Mouse (Mus musculus): ENCODE measurements around the gene Tanc1. TPM values are rescaled to one million over a fixed set of nuclear protein-coding genes. Genes with fewer than 3 reads are reported as not detected.

Tanc1 gene
- polyA plus RNA-seq, 1 experiment from 2014 or later: 8.5 TPM

DNA sequence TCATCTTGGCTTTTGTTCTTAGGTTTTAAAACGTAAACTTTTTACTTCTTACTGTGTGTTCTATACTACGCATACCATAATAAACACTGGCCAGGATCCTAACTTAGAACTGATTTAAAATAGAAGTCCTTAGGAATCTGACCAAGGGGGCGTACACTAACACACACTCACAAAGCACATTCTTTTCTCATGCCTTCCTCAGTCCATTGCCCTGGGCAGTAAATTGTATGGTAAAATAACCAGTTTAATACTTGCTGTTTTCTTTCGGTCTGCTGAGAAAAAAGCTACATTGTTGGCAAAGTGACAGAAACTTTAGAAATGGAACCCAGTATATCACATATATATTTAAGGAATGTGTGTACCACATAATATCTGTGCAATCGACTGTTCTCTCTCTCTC is 2.9 kb upstream of the Tanc1 start:
- no peak for TF ChIP-seq CTCF (IDR thresholded peaks at IDR 0.05; ENCODE audit: low read depth)
- WGBS: 58% methylated on average over 5 of the region's 5 CpGs

DNA sequence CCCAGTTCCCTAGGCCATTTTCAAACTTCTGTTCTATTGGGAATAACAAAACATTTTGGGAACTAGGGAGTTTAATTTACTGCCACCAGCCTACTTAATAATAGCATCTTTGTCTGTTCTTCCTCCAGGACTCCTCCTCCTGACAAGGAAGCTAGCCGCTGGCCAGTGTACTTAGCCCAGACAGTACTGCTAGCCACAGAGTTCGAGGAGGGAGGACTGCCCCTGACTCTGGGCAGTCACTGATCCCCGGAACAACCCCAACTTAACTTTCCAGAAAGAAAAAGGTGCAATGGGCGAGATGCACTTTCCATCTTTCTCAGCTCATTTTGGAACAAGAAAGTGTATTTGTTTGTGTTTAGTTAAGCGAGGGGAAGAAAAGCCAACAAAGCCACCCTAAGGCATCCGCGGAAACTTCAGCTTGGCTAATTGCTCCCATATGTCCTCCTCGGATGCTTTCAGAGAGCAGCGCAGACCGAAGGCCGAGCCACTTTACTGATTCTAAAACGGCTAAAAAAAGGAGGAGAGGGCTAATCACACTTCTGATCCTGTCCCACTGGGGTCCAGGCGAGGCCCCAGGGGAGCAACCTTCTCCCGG is 529 bp upstream of the Tanc1 start:
- ATAC-seq: peak; percentile 9
- 4% methylated on average over 14 of the region's 14 CpGs for WGBS
- H3K27ac ChIP-seq (ENCODE audit: low read depth, low read length): peak overlapping the region; percentile 97
- peak overlapping the region; percentile 79 for H3K4me2 ChIP-seq (replicated peaks; ENCODE audit: low read depth)
- no peaks in the 10 kb centered on the region for H3K27me3 ChIP-seq (replicated peaks; ENCODE audit: control insufficient read depth, insufficient read depth, low read length)
- peak overlapping the region; percentile 98 for H3K4me3 ChIP-seq (ENCODE audit: low read depth, low read length)
- no peaks in the 10 kb centered on the region for H3K36me3 ChIP-seq (ENCODE audit: control insufficient read depth, insufficient read depth)
- no peak for TF ChIP-seq CTCF (IDR thresholded peaks at IDR 0.05; ENCODE audit: low read depth)
- H3K9ac ChIP-seq (ENCODE audit: low read depth, low read length): peak overlapping the region; percentile 95
- H3K4me1 ChIP-seq (replicated peaks; ENCODE audit: control insufficient read depth, insufficient read depth, low read length): peaks cover 11% of the 10 kb centered on the region; the same call in 1 of the 2 replicates
- no peaks in the 10 kb centered on the region for H3K9me3 ChIP-seq (ENCODE audit: control insufficient read depth)

More for the DNA sequence above, 2.9 kb upstream of the Tanc1 start:
- Histone ChIP-seq H3K4me3 (ENCODE audit: low read depth, low read length) (no peak overlapping the region), H3K4me2 (replicated peaks; ENCODE audit: low read depth) (no peak overlapping the region), H3K36me3 (ENCODE audit: control insufficient read depth, insufficient read depth) (no peaks in the 10 kb centered on the region), H3K9me3 (ENCODE audit: control insufficient read depth) (no peaks in the 10 kb centered on the region), H3K4me1 (replicated peaks; ENCODE audit: control insufficient read depth, insufficient read depth, low read length) (0 out of 2 replicates have a peak, but pooled peaks cover 6% of the 10 kb centered on the region), H3K9ac (ENCODE audit: low read depth, low read length) (no peak overlapping the region), H3K27me3 (replicated peaks; ENCODE audit: control insufficient read depth, insufficient read depth, low read length) (no peaks in the 10 kb centered on the region), H3K27ac (ENCODE audit: low read depth, low read length) (no peak overlapping the region)
- ATAC-seq: no peak

DNA sequence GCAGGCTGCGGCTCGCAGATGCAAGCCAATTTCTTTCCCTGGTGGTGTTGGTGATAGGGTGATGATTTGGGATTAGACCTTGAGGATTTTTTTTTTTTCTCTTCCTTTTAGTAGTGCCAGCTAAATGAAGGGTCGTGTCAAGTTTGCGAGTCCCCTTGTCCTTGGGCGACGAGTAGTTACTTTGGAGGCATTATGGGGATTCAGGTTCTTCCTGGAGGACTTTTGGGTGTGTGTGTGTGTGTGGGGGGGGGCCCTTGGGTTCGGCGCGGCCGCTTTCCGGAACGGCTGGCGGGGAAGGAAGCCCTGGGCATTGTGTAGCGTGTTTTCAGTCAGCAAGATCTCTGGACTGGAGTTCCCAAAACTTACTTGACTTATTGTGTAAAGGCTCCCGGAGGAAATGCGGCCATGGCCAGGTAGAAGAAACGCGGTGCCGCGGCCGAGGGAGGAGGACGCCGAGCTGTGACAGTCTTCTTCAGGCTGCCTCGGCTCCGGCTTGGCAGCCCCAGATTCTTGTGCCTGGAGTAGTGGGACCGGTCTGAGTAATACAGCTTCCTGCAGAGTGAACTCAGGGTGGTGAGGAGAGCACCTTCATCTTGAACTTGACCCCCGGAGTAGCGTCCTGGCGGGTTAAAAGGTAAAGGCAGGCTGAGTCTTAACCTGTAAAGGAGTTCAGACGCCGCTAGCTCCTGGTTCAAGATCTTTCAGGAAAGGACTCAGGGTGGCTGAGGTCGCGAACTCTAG is 1.1 kb downstream of the Tanc1 start:
- H3K4me3 ChIP-seq (ENCODE audit: low read depth, low read length): peak overlapping the region; percentile 98
- peak overlapping the region; percentile 97 for H3K27ac ChIP-seq (ENCODE audit: low read depth, low read length)
- peak overlapping the region; percentile 79 for H3K4me2 ChIP-seq (replicated peaks; ENCODE audit: low read depth)
- H3K27me3 ChIP-seq (replicated peaks; ENCODE audit: control insufficient read depth, insufficient read depth, low read length): no peaks in the 10 kb centered on the region
- no peak for TF ChIP-seq CTCF (IDR thresholded peaks at IDR 0.05; ENCODE audit: low read depth)
- peak; percentile 10; the same call in 1 of the 2 replicates for ATAC-seq
- H3K4me1 ChIP-seq (replicated peaks; ENCODE audit: control insufficient read depth, insufficient read depth, low read length): peaks cover 11% of the 10 kb centered on the region; the same call in 1 of the 2 replicates
- no peaks in the 10 kb centered on the region for H3K36me3 ChIP-seq (ENCODE audit: control insufficient read depth, insufficient read depth)
- under 1% methylated on average over 33 of the region's 33 CpGs for WGBS
- peak overlapping the region; percentile 95 for H3K9ac ChIP-seq (ENCODE audit: low read depth, low read length)
- H3K9me3 ChIP-seq (ENCODE audit: control insufficient read depth): no peaks in the 10 kb centered on the region

DNA sequence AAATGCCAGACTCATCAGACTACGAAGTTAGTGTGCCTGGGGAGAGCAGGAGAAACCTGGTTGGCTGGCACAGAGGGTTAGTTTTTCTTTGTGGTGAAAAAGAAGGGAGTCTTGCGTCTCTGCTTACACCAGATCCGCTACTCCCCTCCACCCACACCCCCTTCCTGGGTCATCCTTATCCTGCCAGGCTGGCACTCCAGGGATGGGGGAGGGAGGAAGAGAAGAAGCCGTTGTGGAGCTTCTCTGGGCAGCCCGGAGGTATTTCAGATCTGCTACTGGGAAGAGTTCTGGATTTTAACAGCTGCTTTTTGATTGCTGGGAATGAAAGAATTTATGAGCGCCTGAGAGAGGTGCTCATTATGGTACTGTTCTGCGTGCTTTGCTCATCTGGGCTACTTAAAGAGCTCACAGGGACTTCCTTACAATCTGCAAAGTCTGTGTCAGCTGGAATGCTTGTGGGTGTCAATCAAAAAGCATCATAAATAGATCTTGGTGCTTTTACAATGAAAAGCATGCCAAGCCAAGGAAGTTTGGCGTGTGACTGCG is 1.7 kb downstream of the Tanc1 start:
- ATAC-seq: no peak
- H3K9ac ChIP-seq (ENCODE audit: low read depth, low read length): peak overlapping the region; percentile 95
- WGBS: 12% methylated on average over 9 of the region's 9 CpGs
- peak overlapping the region; percentile 98 for H3K4me3 ChIP-seq (ENCODE audit: low read depth, low read length)
- TF ChIP-seq CTCF (IDR thresholded peaks at IDR 0.05; ENCODE audit: low read depth): no peak
- peaks cover 11% of the 10 kb centered on the region; the same call in 1 of the 2 replicates for H3K4me1 ChIP-seq (replicated peaks; ENCODE audit: control insufficient read depth, insufficient read depth, low read length)
- H3K27me3 ChIP-seq (replicated peaks; ENCODE audit: control insufficient read depth, insufficient read depth, low read length): no peaks in the 10 kb centered on the region
- no peaks in the 10 kb centered on the region for H3K36me3 ChIP-seq (ENCODE audit: control insufficient read depth, insufficient read depth)
- H3K4me2 ChIP-seq (replicated peaks; ENCODE audit: low read depth): peak overlapping the region; percentile 79
- H3K27ac ChIP-seq (ENCODE audit: low read depth, low read length): peak overlapping the region; percentile 97
- no peaks in the 10 kb centered on the region for H3K9me3 ChIP-seq (ENCODE audit: control insufficient read depth)

DNA sequence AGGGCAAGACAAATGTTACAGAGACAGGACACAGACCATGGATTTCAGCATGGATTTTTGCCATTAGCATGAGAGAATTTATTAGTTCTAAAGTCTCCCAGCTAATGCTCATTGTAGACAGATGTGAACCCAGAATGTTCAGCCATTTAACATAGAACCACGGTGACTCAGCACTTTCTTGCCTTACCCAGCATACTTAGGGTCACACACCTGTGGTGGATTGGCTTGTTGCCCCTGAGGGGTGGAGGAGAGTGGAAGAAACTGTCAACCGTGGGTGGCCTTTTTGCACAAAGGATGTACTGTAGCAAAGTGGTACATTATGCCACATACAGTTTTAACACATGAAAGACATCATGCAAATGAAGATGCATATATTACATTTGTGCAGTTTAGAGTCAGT is 5.0 kb downstream of the Tanc1 start:
- Histone ChIP-seq H3K27ac (ENCODE audit: low read depth, low read length) (no peak overlapping the region), H3K9ac (ENCODE audit: low read depth, low read length) (no peak overlapping the region)
- WGBS: 74% methylated on average over 2 of the region's 2 CpGs

DNA sequence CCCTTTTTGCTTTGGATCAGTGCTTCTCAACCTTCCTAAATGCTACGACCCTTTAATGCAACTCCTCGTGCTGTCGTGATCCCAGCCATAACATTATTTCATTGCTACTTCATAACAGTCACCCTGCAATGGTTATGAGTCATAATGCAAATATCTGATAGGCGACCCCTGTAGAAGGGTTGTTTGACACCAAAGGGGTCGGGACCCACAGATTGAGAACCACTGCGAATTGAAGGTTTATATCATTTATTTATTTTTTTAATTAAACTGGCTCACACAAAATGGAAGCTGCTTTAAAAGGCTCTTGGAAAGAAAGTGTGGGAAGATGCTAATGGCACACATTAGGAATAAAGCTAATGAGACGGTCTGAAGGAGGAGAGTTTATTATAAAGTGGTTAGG is 7.2 kb downstream of the Tanc1 start:
- H3K4me3 ChIP-seq (ENCODE audit: low read depth, low read length): no peak overlapping the region
- no peaks in the 10 kb centered on the region for H3K27me3 ChIP-seq (replicated peaks; ENCODE audit: control insufficient read depth, insufficient read depth, low read length)
- TF ChIP-seq CTCF (IDR thresholded peaks at IDR 0.05; ENCODE audit: low read depth): no peak
- ATAC-seq: no peak
- peaks cover 5% of the 10 kb centered on the region; the same call in 1 of the 2 replicates for H3K4me1 ChIP-seq (replicated peaks; ENCODE audit: control insufficient read depth, insufficient read depth, low read length)
- H3K36me3 ChIP-seq (ENCODE audit: control insufficient read depth, insufficient read depth): peaks cover 4% of the 10 kb centered on the region; the same call in 1 of the 2 replicates
- H3K9ac ChIP-seq (ENCODE audit: low read depth, low read length): no peak overlapping the region
- H3K4me2 ChIP-seq (replicated peaks; ENCODE audit: low read depth): no peak overlapping the region
- H3K27ac ChIP-seq (ENCODE audit: low read depth, low read length): no peak overlapping the region
- no peaks in the 10 kb centered on the region for H3K9me3 ChIP-seq (ENCODE audit: control insufficient read depth)
- WGBS: 57% methylated on average over 7 of the region's 7 CpGs

More for the DNA sequence above, 5.0 kb downstream of the Tanc1 start:
- Histone ChIP-seq H3K36me3 (ENCODE audit: control insufficient read depth, insufficient read depth) (no peaks in the 10 kb centered on the region), H3K4me1 (replicated peaks; ENCODE audit: control insufficient read depth, insufficient read depth, low read length) (peaks cover 11% of the 10 kb centered on the region; the same call in 1 of the 2 replicates), H3K4me3 (ENCODE audit: low read depth, low read length) (no peak overlapping the region), H3K9me3 (ENCODE audit: control insufficient read depth) (no peaks in the 10 kb centered on the region), H3K4me2 (replicated peaks; ENCODE audit: low read depth) (no peak overlapping the region), H3K27me3 (replicated peaks; ENCODE audit: control insufficient read depth, insufficient read depth, low read length) (no peaks in the 10 kb centered on the region)
- no peak for TF ChIP-seq CTCF (IDR thresholded peaks at IDR 0.05; ENCODE audit: low read depth)
- ATAC-seq: no peak

All from intestine, postnatal 0 days (tissue).